Mouse (Mus musculus) telencephalon, adult 2 months (tissue): ENCODE measurements around the gene Zfp324.

ENCODE experiments used
- DNase-seq: peaks from one replicate; pipeline ENCODE4 v3.0.0-alpha.2; 2011; ENCODE audit warnings: low read depth, low spot score

The Zfp324 gene

DNA sequence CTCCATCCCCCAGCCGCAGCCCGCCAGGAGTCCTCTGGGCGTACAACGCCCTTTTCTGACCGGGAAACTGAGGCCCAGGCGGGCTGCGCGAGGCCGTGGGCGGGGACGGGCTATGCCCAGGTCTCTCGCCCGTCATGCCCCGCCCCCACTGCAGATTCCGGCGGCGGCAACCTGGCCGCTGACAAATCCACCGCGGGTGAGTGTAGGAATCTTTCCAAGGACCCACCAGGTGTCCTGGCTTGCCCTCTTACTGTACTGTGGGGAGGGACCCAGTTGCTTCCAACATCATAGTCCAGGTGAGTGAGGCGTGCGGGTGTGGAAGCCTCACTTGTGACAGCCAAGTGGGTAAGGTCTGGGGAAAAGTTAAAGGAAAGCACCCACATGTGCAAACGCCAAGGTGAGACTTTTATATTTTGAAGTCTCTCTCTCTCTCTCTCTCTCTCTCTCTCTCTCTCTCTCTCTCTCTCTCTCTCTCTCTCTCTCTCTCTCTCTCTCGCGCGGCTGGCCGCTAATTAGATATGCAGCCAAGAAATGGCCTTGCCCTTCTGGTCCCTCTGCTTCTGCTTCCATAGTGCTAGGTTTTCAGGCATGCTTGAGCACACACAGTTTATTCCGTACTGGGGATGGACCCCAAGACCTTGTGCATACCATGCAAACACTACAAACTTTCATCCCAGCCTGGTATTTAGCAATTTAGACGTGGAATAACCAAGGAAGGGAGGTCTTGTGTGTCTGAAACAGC, 637 bp downstream of the Zfp324 start:
- DNase-seq, result no peak

DNA sequence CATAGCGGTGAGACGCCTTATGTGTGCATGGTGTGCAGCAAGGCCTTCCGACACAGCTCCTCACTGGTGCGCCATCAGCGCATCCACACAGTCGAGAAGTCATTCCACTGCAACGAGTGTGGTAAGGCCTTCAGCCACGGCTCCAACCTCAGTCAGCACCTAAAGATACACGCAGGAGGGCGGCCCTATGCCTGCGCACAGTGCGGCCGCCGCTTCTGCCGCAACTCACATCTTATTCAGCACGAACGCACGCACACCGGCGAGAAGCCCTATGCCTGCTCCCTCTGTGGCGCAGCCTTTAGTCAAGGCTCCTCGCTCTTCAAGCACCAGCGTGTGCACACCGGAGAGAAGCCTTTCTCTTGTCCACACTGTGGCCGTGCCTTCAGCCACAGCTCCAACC, 5.3 kb downstream of the Zfp324 start:
- no peak for DNase-seq

DNA sequence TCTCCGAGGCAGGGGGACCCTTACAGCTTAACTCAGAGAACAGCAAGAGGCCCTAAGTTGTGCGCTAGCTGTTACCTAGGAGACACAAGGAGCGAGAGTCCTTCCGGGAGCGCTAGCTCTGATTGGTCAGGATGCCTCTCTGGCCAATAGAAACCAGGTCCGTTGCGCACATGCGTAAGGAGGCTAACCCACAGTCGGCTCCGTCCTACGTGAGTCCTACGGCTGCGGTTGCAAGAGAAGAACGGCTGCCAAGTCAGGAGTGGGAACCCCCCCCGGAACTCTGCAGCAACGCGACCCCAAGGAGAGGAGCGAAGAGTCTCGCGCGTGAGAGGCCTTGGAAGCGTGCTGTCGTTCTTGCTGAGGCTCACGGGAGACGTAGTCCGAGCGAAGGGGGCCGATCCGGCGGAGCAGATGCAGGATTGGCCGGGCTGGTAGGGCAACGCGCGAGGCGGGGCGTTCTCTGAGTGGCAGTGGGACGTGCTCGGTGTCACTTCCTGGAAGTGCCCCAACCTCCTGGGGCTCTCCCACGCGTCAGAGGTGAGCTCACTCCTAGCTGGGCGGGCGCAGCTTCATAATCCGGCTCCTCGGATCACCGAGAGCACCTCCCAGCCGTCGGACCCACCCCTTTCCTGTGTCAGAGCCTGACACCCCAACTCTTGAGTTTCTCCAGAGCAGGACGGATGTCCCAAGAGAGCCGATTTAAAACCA, 12.2 kb downstream of the Zfp324 start, which contains the start of gene Zfp446:
Gene Zfp446, plus strand, starts transcription at position 167 of the 708 bp plus-strand sequence.
- peak; percentile 99 for DNase-seq

DNA sequence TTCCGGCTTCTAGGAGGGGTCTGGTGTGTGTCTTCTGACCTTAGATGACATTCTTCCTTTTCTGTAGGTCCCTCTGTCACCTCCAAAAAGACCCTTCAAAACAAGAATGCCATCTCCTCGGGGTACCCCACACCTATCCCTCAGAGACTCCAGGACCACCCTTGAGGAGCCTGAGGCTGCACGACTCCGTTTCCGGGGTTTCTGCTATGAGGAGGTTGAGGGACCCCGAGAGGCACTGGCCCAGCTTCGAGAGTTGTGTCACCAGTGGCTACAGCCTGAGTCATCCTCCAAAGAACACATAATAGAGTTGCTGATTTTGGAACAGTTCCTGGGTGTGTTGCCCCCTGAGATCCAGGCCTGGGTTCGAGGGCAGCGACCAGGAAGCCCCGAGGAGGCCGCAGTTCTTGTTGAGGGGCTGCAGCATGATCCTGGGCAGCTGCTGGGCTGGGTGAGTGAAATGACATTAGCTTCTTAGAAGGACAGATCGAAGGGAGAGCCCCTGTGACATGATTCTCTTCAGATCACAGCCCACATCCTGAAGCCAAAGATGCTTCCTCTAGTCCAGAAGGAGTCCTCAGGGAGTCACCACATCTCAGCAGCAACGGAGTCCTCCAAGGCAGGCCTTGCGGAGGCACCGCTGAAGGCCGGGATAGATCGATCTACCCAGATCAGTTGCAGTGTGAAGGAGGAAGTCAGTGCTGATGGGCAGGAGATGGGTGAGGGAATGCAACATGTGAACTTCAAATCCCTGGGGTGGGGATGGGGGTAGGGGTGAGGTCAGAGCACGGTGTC, 13.5 kb downstream of the Zfp324 start:
- no peak for DNase-seq

DNA sequence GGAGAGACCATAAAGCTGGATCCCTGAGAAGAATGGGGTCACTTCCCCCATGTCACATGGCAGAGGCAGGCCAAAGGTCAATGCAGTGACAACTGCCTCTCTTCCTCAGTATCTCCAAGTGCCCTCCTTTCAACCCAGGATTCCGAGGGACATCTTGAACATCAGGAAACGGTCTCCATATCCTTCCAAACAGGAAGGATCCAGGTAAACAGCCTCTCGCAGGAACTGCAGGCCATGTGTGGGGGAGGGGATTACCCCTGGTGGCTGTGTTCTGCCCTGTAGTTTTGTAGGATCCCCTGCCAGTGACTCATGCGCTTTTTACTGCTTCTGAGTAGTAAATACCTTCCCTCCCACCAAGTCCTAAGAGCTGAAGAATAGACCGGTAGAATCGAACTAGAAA, 14.1 kb downstream of the Zfp324 start:
- no peak for DNase-seq

DNA sequence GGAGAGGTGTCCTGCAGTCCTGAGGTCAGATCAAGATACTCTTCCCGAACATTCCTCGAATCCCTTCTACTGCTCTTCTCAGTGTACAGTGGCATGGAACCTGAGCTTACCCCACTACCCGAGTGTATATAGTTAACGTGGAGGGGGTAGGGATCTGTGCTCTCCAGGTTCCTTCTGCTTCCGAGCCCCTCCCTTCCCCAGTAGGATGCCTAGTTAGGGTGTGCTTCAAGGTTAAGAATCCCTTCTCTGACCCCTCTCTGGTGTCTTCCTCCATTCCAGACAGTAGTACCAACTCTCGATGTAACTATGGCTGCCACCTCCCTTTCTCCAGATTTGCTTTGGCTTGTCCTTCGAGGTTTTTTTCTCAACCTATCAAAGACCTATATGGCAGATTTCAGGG, 14.7 kb downstream of the Zfp324 start:
- no peak for DNase-seq

DNA sequence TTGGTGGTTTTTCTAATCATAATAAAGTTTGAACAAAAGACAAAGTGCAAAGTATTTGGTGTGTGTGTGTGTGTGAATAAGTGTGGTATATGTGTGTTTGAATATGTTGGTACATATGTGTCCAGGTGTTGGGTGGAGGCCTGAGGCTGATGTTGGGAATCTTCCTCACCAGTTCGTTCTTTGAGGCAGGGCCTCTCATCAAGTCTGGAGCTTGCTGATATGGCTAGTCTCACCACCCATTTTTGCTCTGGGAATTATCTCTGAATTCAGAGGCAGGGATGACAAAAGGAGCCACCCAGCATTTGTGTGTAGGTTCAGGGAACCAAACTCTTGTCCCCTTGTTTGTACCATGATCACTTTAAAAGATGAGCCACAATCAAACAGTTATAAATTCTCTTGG, 20.1 kb downstream of the Zfp324 start:
- DNase-seq, result no peak

DNA sequence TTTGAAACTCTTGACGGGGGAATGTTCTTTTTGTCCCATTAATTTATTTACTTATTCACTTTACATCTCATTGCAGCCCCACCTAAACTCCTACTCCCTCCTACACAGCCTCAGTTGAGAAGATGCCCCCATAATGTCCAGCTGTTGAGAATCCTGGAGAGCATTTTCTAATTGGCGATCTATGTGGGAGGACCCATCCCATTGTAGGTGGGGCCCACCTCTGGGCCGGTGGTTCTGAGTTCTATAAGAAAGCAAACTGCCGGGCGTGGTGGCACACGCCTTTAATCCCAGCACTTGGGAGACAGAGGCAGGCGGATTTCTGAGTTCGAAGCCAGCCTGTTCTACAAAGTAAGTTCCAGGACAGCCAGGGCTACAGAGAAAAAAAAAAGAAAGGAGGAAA, 21.3 kb downstream of the Zfp324 start:
- no peak for DNase-seq

DNA sequence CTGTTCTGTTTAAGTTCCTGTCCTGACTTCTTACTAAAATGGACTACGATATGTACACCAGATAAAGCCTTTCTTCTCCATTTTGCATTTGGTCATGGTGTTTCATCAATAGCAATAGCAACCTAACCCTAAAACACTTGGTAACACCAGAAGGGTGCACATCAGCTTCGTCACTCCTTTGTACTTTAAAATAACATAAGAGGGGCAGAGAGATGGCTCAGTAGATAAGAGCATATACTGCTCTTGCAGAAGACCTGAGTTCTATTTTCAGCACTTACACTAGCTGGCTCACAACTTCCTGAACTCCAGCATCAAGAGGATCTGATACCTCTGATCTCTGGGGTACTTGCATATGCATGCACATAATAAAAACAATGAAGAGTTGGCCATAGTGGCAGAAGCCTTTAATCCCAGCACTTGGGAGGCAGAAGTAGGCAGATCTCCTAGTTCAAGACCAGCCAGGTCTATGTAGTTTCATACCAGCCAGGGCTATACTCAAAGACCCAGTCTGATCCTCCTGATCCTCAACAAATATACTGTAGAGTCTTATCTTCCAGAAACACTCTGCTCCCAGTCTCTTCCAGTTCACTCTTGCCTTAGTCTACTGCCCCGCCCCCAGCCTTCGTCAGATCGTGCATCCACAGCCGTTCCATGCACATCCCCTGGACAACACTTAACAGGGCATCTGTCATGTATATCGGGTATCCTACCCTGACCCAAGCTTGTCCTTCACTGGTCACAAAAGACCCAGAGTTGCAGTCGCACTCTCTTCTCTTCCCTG, 22.0 kb downstream of the Zfp324 start:
- no peak for DNase-seq

DNA sequence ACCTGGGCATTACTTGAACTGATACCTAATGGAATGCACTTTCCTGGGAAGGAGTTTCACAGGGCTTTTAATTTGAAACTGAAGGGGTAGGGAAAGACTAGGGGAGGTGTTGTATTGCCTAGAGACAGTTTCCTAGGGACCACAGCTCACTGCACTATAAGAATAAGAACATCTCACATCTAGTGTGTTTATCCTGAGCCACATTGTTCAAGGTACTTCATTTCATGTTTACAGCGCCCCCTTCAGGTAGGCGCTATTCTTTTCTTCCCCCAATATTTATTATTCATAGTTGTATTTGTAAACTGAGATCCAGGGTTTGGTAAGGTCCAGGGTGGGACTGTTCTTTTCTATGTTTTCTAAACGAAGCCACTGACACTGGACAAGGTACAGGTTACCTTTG, 26.6 kb downstream of the Zfp324 start:
- DNase-seq, result no peak

DNA sequence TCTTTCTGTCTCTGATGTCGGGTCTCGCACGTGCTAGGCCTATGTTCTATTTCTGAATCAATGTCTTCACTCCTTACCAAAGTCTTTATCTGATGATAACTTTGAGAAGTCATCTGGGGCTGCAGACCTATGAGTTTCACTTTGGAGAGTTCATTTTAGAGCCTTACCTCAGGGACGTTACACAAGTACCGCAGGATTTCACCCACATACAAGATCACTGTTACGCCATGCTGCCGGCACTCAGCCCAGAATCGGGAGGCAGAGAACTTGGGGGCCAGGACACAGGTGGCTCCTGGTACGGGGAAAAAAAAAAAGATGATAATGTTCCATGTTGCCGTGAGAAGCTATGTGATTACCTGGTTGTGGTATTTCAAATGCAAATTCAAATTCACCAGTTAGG, 27.5 kb downstream of the Zfp324 start:
- DNase-seq, result no peak

DNA sequence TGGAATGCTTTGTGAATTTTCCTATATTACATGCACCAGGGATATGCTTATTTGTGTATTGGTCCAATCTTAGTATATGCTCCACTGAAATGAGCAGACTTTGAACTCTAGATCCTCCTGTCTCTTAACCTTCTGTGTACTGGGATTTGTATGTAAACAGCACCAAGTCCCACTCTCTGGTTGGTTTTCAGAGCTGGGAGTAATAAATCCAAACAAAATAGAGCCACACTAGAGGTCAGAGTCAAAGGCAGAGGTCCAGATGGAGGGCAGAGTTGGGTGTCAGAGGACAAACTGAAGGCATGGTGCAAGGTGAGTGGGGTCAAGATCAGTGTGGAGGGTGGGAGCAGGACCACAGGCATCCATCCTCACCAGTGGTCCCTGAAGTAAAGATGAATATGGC, 30.2 kb downstream of the Zfp324 start:
- no peak for DNase-seq

DNA sequence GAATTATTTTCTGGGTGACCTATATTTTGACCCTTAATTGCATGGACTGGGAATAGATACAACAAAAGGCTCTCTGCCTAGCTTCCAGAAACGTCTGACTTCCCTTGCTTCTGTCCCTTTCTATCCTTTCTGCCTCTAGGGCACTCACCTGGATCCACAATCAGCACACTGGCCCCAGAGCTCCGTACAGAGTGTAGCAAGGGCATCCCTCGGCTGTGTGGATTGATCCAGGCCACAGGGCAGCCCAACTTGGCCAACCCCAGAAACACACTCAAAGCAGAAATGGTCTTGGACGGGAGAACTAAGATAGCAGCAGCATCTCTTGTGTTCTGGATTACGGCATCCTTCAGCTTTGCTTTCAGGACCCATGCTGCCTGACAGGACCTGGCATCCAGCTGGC, 31.6 kb downstream of the Zfp324 start:
- DNase-seq, result no peak

DNA sequence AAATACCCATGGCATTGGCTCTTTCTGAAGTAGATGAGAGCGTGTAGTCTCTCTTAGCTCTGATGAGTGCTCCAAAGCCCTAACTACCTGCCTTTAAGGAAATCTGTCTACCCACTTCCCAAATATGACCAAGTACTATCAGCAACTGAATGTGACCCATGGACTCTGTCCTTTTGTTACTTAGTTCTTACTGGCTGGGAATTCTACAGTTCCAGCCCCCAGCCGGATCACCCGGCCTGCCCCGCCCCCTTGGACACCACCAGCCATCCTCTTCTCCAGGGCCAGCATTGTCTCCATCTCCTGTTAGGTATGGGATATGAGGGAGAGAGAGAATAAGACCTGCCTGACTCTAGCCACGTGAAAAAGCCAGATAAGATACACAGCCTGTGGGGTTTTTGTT, 32.4 kb downstream of the Zfp324 start, which contains the start of gene Slc27a5:
Gene Slc27a5, minus strand, starts transcription at position 140 of the 400 bp plus-strand sequence.
- DNase-seq, result no peak

DNA sequence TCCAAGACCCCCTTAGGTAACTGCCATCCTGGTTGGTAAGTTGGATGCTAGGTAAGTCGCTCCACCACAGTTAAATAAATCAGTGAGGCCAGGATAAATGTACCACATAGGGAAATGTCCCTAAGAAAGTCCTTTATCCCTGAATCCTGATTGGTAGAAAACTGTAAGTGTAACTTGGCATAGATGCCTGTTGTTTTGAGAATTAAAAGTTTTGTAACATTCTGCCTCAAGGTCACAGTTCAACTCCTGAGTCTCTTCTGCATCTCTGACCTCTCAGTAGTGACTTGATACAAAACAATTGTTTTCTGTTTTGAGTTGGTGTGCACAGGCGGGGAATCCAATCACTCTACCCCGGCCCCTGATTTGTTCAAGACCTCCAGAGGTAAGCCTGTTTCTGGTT, 33.2 kb downstream of the Zfp324 start, which contains the start of gene Trim28:
Gene Trim28, plus strand, starts transcription at position 264 of the 400 bp plus-strand sequence.
- no peak for DNase-seq

DNA sequence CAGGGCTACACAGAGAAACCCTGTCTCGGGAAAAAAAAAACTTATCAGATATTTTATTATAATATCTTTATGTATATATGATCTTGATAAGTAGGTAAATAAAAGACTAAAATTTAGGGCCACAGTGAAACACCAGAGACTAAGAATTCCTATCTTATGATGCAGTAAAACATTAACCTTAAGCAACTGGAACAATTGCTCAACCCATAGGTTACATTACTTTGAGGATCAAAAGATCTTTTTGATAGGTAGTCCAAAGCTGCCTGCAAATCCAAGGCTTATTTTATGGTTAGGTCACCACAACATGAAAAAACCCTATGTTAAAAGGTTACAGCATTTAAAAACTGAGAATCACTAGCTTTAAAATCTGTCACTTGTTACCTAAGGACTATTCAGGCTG, 35.9 kb downstream of the Zfp324 start:
- DNase-seq, result no peak

DNA sequence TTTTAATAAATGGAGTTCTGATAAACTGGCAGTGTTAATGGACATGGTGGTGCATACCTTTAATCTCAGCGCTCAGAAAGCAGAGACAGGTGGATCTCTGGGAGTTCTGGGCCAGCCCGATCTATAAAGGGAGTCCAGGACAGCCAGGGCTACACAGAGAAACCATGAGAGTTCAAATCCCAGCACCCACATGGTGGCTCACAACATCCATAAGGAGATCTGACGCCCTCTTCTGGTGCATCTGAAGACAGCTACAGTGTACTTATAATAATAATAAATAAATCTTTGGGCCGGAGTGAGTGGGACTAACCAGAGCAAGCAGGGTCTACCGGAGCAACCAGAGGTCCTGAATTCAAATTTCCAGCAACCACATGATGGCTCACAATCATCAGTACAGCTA, 37.7 kb downstream of the Zfp324 start:
- DNase-seq, result no peak

DNA sequence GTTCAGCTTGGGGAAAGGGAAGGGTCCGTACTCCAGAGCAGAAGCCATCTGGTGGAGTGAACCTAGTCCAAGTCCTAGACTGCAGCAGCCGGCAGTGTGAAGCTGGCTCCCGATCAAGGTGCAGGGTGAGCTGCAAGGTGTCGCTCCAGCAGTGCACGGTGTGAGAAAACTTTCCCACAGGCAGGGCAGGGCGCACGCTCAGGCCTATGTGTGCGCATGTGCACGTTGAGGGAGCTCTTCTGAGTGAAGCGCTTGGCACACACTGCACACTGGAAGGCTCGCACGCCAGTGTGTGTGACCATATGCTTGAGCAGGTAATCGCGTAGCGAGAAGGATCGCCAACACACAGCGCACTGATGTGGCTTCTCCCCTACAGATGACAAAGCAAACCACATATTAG, 40.4 kb downstream of the Zfp324 start:
- no peak for DNase-seq

DNA sequence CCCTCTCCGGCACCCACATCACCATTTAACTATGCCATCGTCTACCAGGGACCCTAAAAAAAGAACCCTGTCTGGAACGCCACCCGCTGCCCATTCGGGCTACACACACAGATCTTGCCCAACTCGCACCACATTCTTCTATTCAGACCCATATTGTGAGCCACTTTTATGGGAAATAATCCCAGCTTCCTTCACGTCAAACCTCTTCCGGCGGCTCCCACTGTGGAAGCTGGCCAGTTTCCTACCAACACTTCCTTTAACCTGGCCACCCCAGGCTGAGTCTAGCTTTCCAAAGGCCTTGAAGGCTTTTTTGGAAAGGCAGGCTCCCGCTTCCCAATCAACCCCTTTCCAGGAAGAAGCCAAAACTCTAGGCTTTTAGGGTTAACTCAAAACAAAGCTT, 40.9 kb downstream of the Zfp324 start:
- no peak for DNase-seq

DNA sequence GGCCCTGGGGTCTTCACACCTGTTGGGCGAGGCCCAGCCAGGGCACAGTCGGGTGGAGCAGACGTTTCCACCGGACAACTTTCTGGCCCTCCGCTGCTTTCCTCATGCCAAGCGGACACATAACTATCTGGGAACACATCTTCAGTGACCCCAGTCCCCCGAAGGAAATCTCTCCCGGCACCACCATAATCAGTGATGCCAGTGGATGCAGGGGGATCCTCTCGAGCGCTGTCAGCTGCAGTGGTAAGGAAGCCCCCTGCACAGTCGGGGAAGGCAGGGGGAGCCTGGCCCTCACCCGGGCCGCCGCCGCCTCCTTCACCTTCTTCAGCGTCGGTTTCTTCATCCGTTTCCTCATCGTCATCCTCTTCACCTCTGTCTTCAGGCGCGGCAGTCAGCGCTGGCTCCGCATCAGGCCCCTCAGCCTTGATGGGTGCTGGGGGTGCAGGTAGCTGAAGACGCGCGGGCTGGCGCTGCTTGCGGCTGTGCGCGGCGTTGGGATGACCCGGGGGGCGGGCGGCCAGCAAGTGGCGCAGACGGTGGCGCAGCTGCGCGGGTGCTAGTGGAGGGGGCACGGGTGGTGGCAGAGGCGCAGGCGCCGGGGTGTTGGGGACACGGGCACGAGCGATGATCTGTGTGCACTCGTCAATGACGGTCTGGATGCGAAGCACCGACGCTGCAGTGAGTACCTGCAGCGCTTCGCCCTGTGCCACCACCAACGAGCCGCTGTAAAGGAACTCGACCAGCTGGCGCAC, 41.9 kb downstream of the Zfp324 start:
- no peak for DNase-seq
